Mouse (Mus musculus) granulocyte monocyte progenitor cell, adult 5-6 weeks (primary cell): ENCODE measurements around the gene Hs3st6. TPM values are rescaled to one million over a fixed set of nuclear protein-coding genes. Genes with fewer than 3 reads are reported as not detected.

Experiments
- ATAC-seq: replicated peaks from 2 replicates; pipeline ENCODE4 v1.8.0; 2016; ENCODE audit warnings: mild to moderate bottlenecking, moderate TSS enrichment, inconsistent platforms; ENCODE audit not compliant: poor library complexity, severe bottlenecking
- total RNA-seq, 2 experiments: library from RNA; stranded (forward) in 1 of 2; stranded (reverse) in 1 of 2; fragments of 200-712, 200-1000 nt in 1 of 2; fragments of >200 nt in 1 of 2; fragmentation: Nextera tagmentation in 1 of 2; gene quantifications; 2 replicates each; pipeline ENCODE4 v1.2.3; 2014 to 2017

Hs3st6 gene
- total RNA-seq, 2 experiments from 2014 or later, result not detected

DNA sequence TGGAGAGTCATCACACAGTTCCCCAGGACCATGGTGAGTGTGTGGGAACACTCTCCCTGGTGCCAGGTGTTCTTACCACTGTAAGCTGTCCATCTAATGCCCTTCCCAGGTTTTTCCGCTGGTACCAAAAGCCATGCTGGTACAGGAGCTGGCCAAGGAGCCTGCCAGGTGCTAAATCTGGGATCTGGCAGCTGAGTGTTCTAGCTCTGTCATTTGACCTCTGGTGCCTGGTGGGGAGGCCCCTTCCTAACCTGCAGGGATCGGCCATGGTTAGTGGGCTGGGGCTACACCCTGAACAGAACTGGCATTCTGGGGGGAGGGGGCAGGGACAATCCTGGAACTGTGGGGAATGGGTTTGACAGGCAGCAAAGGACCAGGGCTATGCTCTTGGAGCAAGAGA lies 25.2 kb upstream of the Hs3st6 start, which contains the start of gene Rpl3l:
Gene Rpl3l (plus strand): TSS at position 203 of the 400 bp plus-strand sequence.
- no peak for ATAC-seq

DNA sequence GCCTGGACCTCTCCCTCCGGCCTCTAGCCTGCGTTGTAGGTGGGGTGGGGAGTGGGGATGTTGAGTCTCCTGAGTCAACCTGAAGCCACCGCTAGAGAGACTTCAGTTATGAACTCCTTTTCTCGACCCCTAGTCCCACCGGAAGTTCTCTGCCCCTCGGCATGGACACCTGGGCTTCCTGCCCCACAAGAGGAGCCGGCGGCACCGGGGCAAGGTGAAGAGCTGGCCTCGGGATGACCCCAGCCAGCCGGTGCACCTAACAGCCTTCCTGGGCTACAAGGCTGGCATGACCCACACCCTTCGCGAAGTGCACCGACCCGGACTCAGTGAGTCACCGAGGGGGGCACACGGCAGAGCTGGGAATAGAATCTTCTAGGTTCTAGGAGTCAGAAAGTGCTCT lies 24.6 kb upstream of the Hs3st6 start:
- ATAC-seq, result no peak

DNA sequence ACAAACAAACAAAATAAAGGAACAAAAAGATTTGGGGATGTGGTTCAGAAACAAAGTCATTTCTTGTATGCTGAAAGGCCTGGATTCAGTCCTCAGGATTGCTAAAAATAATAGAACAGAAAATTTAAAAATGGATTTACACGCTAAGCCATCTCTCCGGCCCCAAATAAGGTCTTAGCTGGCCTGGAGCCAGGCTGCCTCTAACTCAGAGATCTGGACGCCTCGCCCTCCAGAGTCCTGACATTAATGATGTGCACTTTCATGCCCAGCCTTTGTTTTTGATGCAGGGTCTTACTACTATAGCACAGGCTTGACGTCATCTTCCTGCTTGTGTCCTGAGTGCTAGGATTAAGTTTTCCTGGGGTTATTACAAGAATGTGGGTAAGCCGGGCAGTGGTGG lies 23.7 kb upstream of the Hs3st6 start:
- no peak for ATAC-seq

DNA sequence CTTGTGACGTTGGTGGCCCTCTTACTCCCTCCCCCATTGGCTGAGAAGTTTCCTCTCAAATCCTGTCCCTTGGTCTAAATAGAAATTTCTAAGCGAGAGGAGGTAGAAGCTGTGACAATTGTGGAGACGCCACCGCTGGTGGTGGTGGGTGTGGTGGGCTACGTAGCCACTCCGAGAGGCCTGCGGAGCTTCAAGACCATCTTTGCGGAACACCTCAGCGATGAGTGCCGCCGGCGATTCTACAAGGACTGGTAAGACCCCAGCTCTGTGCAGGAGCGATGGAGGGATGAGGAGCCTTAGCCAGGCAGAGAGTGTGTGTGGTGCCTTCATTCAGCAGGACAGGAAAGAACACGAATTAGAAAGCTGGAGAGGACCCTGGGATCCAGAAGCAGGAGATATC lies 22.0 kb upstream of the Hs3st6 start:
- ATAC-seq, result no peak

DNA sequence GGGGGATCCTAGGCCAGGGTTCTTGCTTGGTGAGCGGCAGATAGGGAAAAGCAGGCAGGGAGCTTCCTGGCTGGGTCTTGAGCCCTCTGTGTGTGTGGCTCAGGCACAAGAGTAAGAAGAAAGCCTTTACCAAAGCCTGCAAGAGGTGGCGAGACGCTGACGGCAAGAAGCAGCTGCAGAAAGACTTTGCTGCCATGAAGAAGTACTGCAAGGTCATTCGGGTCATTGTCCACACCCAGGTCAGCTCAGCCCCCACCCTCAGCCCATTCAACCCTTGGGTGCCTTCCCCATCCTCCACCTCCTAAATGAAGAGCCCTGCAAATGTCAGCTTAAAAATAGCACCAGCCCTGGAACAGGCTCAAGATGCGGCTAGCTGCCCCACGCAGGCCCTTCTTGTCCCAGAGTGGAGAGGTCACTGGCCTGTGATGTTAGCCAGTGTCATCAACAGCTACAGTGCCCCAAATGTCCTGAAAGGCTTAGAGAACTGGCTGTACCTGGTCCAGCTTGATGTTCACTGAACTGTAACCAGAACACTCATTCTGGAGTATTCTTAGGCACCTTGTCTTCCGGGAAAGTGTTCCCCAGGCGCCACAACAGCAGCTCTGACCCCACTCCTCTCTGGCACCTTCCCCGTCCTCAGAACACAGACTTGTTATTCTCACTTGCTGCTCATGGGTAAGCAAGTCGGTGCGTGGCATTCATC lies 20.4 kb upstream of the Hs3st6 start:
- ATAC-seq, result no peak

DNA sequence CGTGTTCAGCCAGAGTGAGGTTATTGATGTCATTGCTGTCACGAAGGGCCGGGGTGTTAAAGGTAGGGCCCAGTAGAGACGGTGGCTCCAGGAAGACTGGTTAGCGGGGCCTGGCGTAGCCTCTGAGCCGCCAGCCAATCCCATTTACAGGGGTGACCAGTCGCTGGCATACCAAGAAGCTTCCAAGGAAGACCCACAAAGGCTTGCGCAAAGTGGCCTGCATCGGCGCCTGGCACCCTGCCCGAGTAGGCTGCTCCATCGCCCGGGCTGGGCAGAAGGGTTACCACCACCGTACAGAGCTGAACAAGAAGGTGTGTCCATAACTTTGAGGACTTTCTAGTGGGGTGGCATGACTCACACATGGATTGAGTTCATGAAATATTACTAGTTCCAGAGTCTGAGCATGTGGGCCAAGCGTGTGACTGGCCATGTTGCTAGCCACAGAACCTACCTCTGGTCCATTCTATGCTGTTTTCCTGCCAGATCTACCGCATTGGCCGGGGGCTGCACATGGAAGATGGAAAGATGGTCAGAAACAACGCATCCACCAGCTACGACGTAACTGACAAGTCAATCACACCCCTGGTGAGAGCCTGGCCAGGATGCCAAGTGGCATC lies 19.2 kb upstream of the Hs3st6 start:
- no peak for ATAC-seq

DNA sequence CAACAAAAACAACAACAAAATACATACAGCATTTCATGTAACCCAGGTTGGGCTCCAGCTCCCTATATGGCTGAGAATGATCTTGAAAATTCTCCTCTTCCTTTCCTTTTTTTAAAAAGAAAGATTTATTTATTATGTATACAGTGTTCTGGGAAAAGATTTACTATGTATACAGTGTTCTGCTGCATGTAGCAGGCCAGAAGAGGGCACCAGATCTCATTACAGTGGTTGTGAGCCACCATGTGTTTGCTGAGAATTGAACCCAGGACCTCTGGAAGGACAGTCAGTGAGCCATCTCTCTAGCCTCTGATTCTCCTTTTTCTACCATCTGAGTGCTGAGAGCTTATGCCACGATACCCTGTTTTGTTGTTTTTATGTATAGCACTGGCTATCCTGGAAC lies 18.3 kb upstream of the Hs3st6 start:
- no peak for ATAC-seq

DNA sequence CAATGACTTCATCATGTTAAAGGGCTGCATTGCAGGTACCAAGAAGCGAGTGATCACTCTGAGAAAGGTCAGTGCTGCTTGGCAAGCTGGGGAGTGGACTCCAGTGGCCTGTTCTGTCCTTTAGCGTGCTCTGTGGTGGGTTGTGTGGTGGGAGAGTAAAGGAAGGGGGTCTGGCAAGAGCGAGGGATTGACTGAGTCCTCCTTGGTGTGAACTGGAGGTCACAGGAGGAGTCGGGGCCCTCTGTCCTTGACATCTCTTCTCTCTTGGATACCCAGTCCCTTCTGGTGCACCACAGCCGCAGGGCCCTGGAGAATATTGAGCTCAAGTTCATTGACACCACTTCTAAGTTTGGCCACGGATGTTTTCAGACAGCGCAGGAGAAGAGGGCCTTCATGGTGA lies 17.3 kb upstream of the Hs3st6 start:
- no peak for ATAC-seq

DNA sequence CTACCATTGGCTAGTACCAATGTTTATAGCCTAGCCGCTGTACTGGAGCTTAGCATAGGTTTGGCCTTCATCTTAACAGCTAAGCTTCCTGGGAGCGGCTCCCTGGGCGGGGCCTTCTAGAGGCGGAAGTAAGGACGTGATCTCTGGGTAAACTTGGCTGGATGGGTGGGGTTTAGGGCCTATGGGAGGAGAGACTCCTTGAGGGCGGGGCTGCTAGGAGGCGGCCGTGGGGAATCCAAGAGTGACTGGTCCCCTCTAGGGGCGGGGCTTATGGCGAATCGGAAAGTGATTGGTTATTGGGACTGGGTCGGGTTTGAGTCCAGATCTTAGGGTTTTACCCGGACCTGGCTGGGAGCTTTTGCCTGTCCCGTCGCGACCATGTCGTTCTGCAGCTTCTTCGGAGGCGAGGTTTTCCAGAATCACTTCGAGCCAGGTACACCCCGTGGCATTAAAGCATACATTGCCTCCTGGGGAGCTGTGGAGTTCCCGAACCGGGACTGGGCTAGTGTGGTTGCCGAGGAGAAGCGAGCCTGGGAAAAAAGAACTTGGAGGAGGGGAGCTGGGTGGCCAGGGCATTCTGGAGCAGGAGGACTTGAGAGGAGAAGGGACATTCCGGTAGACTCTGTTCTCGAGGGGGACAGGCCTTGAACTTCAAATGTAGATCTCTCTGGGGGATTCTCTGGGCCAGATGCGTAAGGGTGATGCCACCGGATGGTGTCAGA lies 16.3 kb upstream of the Hs3st6 start, which contains the start of gene Msrb1:
Gene Msrb1 (plus strand): TSS at position 313 of the 722 bp plus-strand sequence.
- ATAC-seq, result peak; percentile 79

DNA sequence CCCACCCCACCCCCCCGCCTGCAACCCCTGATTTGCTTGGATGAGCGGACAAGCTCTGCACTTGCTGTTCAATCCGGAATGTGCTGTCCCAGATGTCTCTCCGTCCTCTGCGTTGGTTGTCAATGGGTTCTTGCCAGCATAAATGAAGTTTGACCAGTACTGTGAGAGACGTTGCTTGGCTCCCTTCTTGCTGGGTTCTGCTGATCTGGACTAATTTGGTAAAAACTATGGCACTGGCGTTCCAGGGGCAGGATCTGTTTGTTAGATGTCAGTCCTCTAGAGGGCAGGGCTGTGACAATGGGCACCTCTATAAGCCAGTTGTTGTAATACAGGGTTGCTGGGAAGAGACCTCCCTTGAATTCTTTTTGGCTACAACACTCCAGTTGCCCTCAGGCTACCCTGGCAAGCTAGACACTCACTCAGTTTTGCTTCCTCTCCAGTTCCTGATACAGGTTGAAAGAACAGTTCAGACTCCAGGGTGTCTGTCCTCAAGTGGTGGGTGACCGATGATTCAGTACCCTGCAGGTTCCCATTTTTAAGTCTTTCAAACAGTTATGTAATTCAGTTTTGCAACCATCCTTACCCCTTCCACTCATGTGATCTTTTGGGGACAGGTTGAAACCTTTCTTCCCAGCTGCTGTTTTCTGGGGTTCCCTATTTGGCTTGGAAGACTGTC lies 15.5 kb upstream of the Hs3st6 start:
- ATAC-seq, result peak; percentile 64

DNA sequence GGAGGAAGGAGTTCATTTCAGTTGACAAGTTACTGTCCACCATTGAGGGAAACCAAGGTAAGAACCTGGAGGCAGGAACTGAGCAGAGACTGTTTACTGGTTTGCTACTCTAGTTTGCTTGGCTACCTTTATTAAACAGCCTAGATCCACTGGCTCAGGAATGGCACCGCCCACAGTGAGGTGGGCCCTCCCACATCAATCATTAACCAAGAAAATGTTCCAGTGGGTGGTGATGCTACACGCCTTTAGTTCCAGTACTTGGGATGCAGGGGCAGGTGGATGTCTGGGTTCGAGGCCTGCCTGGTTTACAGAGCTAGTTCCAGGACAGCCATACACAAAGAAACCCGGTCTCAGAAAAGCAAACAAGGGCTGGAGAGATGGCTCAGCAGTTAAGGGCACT lies 14.6 kb upstream of the Hs3st6 start:
- ATAC-seq, result no peak

DNA sequence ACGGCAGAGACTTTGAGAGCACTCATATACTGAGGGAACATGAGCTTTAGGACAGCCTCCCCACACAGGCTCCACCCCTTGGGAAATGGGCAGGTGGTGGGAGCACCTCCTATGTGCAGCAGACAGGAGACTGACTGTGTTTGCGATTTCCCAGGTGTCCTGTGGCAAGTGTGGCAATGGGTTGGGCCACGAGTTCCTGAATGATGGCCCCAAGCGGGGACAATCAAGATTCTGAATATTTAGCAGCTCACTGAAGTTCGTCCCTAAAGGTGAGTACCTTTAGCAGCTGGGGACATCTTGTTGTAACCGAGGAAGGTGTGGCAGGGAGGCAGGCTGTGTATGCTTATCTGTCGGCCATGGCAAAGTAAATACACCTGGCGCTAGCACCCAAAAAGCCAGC lies 12.9 kb upstream of the Hs3st6 start:
- no peak for ATAC-seq

DNA sequence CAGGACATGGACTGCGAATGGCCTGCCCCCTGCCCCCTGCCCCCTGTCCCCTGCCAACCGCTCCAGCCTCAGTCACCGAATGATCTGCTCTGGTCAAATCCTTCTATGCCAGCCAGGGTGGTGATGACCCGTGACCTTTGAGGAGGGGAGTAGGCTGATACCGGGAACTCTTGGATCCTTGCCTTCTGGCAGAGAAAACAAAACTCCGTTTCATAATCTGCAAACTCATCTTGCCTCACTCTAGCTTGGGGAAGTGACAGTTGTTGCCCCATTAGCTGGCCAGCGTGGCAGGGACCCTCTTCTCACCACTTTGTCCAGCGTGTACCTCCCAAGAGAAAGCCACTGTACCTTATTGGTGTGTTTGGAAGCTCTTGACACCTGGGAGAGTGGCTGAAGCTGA lies 10.5 kb upstream of the Hs3st6 start:
- ATAC-seq, result peak; percentile 52

DNA sequence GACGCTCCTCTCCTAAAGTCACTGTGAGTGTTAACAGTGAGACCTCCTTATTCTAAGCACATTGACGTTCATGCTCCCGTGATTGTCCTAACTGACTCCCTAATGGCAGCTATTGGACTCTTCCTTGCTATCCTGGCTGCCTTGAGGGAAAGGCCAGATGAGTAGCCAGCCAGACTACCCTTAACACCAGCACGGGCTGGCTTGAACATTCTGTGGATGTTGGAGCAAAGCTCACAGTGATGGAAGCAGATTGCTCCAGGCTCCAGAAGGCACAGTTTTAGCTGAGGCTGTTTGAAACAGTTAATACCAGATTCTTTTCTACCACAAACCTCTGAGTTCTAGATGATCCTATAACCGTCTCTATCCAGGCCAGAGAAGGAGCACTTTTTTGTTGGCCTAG lies 8.9 kb upstream of the Hs3st6 start:
- no peak for ATAC-seq

DNA sequence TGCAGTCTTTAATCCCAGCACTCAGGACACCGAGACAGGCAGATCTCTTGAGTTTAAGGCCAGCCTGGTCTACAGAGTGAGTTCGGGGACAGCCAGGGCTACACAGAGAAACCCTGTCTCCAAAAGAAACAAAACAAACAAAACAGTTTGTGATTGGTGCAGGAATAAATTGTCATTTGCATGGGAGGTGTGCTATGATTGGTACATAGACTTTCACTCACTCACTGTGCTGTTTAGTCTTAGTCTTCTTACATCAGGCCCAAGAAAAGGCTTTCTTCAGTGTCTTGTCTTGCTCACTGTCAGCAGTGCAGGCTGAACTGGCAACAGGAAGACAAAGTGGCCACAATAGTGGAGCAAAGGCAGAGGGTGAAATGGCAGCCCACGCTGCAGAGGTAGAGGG lies 8.4 kb upstream of the Hs3st6 start:
- ATAC-seq, result no peak

DNA sequence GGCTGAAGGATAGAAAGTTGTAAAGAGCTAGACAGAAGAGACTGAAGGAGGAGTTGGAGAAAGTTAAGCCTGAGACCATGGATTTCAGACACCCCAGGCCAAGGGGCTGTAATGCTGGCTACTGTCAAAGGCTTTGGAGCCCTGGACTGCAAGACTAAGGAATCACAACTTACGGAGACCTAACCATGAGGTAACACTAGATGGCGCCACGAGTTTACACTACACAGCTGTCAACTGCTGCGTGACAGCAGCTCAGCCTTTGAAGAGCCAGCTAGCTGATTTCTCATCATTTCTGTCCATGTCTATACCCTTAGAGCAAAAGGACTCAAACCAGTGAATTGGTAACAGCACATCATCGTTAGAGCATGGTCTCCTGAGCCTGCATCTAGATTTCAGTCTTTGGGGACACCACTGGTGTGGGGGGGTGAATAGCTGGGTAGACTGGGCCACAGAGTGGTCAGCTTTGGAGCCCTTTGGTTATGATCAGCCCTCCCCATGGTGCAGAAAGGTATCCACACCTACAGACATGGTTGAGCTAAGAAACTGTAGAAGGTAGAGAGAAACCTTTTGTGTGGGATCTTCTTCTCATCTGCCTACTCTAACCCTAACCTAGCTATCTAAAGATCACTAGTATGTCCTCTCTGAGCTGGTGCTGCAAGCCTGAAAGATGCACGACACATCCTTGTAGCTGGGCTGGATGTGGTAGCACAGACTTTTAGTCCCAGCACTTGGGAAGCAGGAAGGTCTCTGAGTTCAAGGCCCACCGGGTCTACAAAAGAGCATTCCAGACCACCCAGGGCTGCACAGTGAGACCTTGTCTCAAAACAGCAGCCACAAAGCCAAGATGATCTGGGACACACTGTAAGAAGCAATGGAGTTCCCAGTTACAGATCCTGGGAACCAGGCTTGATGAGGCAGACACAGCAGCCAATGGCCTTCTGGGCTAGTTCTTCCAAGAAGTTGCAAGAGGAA lies 7.0 kb upstream of the Hs3st6 start:
- ATAC-seq, result peak; percentile 78

DNA sequence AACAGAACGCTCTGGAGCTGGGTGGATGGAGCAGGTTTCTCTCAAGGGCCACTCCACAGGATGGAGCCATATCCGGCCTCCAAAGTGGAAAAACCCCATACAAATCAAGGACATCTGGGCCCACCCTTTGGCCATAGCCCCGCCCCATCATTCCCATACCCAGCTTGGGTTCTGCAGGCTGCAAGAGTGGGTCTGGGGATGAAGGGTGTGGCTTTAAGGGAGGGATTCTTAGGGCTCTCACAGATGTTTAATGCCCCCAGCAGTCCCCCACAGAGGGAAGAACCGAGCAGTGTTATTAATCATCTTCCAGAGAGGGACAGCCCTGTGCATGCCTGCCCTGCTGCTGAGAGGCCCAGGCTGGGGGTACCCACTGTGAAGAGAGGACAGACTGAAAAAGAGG lies 5.8 kb upstream of the Hs3st6 start:
- no peak for ATAC-seq

DNA sequence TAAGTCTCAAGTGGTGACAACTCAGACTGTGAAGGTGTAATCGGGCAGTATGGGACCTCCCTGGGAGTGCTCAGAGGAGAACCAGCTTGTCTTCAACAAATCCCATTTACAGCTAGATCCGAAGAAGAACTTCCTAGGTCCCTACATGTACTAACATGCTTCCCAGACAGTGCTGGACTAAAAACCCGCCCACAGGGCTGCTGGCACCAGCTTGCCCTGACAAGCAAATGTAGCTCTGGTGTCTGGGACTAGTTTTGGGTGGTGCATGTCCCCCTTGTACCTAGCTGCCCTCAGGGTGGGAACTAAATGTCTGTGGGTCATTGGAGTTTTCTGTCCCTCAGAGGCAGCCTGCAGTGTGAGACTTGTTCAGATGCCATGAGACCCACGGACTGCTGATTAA lies 1.3 kb upstream of the Hs3st6 start:
- ATAC-seq, result no peak

DNA sequence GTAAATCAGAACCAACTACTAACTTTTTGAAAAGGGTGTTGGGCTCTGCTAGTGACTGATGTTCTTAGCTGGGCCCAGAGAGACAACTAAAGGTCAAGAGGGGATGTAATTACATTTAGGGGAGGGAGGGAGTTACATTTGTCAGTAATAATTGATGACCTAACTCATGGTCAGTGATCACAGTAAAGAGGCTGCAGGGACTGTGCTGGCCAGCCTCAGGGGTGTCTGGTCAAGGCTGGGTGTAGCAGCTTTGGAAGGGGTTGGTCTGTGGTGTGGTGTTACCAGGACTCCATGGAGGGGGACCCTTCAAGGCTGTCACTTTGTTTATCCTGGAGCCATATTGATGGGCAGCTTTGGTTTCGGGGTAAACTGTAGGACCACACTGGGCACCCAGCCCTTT lies 4.6 kb downstream of the Hs3st6 start:
- ATAC-seq, result no peak

DNA sequence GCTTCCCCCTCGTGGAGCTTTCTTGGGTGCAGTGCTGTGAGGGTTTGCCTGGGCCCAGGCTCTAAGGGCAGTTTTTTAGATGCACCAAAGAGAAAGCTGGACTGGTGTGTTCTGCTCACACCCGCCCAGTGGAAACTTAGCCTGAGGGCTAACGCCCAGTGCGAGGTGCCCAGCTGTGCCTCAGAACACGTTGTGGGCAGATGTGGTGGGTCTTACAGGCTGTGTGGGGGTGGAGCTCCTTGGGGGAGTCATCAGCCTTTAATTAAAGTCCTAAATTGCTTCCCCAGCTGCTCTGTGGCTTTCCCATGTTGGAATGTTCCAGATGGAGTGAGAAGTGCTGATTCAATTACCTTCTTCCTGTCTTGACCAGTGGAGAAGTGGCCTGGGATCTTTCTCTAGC lies 8.3 kb downstream of the Hs3st6 start:
- no peak for ATAC-seq
